Mouse (Mus musculus): Measurements from ENCODE around the gene Olfr1418.

Olfr1418 gene

DNA sequence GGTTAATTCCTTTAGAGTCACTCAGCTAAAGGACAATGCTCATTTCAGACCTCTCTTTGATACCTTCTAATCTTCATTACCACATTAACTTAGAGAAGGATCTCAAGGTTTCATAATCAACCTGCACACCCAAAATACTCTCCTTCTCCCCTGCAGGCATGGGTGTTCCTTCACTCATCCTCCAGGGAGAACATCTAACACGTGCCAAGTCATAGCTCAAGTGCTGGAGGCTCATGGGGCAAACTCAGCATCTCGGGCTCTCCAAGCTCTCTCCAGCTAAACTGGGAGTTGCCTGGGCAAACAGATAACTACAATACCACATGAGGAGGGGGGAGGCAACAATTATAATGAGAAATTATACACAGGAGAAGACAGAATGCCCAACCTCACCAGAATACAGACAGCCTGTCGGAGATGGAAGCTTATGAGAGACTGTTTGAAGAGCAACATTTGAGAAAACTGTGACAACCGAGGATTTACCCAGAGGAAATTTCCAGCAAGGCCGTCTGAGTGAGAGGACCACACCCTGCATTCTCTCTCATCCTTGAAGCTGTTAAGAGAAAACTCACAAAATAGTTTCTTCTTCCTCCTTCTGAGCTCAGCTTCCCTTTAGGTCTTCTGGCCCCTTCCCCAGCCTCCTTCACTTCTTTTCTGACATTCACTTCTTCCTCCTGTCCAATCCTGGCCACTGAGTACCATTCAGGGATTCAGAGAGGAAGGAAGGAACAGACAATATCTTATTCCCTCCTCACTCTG lies 50.7 kb downstream of the Olfr1418 start:
- DNase-seq: no peak

DNA sequence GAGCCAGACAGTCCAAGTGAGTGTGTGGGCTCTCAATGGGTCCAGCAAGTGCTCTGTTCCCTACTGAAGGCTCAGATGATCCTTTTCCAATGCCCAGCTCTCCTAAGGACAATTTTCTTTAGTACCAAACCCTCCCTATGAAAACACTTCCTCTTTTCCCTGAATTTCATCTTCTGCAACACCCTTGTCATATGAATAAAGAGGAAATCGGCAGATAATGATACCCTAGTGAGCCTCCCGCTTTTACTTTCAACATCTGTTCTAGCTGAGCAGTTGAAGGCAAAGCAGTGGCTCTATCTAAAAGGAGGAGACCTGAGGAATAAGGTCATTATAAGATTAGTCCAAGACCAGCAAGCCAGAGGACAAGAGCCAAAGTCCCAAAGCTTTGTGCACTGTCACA lies 52.4 kb downstream of the Olfr1418 start:
- DNase-seq: no peak

DNA sequence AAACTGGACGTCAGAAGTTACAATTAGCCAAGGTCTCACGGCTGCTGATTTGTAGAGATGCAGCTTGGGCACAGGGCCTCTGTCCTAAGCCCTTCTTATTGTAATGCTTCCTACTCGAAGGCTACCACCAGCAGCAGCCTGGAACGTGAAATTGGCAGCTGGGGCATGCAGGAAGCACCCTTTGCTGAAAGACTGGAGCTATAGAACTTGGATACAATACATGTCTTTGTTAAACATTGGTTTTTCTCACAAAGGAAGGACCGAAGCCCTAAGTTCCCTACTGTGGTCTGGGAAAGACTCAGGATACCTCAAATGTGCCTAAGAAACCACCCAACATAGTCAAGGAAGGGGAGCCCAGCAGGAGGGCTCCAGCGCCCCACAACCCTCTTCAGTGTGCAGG lies 53.0 kb downstream of the Olfr1418 start:
- no peak for DNase-seq

DNA sequence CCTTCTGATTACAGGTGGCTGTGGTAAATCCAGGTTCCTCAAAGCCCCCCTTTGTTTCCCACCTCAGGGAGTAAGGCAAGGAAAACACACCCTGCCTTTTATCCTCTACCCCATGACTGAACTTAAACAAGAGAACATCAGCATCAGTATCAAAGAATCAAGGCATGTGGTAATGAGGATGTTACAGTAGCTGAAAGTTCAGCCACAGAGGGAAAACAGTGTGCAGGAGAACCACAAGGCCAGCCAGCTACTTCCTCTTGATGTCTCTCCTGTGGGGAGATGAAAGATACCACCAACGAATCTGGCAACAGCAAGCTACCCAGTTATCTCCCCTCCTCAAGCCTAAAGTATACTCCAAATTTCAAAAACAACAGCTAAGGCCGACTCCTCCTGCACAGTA lies 53.6 kb downstream of the Olfr1418 start:
- no peak for DNase-seq

DNA sequence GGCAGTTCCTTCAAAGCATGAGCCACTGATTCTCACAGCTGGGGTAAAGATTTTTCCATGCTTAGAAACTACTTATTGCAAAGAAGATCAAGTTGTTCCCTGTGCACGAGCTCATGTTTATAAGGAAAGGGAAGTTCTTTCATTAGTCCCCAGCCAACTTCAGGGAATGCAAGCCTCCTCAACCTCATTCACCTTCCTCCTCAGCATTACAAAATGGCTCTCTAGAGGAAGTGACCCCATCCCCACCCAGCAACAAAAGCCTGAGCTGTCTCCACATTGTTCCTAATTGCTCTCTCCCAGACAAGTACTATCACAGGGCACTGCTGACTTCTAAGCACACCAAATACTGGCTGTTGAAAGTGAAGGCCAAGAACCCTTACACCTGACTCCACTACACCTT lies 56.4 kb downstream of the Olfr1418 start:
- DNase-seq: no peak
